Mouse (Mus musculus) liver, adult 2 months (tissue): ENCODE measurements around the gene 4930518I15Rik.

Experiments used
- CTCF ChIP-seq: fragments of 200-500 bp; IDR thresholded peaks from 2 replicates; pipeline ENCODE4 v1.5.1; 2011; ENCODE audit warnings: low read depth, low read length, control low read depth
- POLR2A ChIP-seq: fragments of 200-500 bp; IDR thresholded peaks from 2 replicates; pipeline ENCODE4 v1.6.1; 2011; ENCODE audit warnings: low read length, control low read depth; ENCODE audit not compliant: insufficient read depth; ENCODE audit errors: extremely low read depth

DNA sequence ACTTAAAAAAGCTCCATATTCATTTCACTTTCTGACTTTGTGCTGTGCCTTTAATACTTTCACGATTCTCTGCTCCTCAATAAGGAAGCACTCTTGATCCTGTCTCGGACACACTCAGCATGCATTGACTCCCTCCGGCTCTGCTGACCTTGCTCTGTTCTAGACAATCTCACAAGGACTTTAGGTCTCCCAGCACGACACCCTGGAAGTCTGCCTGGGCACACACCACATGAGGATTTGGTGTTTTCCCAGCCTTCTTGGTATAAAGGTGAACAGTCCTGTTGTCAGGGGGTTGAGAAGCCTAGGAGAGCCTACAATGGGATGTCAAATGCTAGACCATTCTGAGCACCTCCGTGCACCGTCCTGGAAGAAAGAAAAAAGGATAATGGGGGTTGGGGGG is 35.1 kb upstream of the 4930518I15Rik start:
- no peak for TF ChIP-seq POLR2A
- no peak for TF ChIP-seq CTCF
